Mouse (Mus musculus): Measurements from ENCODE around the gene Ctss. TPM values are rescaled to one million over a fixed set of nuclear protein-coding genes. Genes with fewer than 3 reads are reported as not detected.
A peak's percentile ranks its signal among the peaks of the same experiment; 100 is the strongest.

Ctss gene
- 0.60 and 5.1 TPM in 2 replicates for polyA plus RNA-seq (2011; ENCODE audit: insufficient read length, low read depth, missing spikeins)

DNA sequence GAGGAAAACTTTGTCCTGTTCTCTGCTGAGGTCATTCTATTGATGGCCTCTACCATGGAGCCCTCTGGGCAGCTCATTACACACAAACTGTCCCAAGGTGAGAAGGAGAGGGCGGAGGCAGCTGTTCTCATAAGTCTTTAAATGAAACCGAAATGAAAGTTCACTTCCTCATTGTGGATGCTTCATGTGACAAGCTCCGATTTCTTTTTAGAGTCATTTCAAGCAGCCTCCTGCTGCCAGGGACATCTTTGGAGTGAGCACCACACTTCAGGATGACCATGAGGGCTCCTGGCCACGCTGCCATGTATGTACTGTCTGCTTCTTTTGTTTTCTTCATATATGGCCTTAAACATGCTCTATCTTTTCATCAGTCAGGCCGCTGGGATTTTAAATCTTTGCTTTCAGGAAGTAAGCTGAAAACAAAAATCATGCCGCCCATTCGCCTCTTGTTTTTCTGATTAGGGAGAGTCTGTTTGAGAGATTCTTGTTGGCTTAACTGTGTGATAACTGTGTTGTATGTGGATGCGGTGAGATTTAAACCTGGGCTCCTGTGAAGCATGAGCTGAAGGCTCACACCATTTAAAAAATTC lies at the start of gene Ctss:
Gene Ctss, plus strand, starts transcription at position 165 of the 590 bp plus-strand sequence.
- Histone ChIP-seq H3K27ac (ENCODE audit: insufficient read depth, low read length) (no peak within 1 kb of the TSS), H3K4me3 (ENCODE audit: insufficient read depth, low read length) (no peak within 1 kb of the TSS), H3K4me1 (ENCODE audit: control insufficient read depth, insufficient read depth, low read length) (no peaks in the 10 kb centered on the region)
- TF ChIP-seq CTCF (IDR thresholded peaks at IDR 0.05; ENCODE audit: borderline replicate concordance, insufficient read depth, low read length) (no peak), POLR2A (IDR thresholded peaks at IDR 0.05; ENCODE audit: low read depth, low read length) (no peak)

DNA sequence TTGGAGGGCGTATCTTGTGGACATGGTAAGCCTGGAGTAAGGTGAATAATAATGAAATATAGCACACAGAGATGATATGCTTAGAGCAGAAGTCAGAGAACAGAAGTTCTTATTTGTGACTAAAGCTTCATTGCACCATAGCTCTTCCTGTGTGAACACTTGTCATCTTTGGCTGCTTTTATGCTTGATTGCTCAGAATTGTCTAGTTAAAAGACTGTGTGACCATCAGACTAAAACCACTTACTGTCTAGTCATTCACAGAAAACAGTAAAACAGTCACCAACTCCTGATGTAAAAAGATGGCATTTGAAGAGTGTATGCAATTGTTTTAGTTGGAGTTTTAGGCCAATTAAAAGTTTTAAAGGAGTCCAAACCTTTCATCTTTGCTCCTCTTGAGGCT lies 47.6 kb upstream of the Ctss start:
- no peak for TF ChIP-seq POLR2A (IDR thresholded peaks at IDR 0.05; ENCODE audit: low read depth, low read length)
- TF ChIP-seq CTCF (IDR thresholded peaks at IDR 0.05; ENCODE audit: borderline replicate concordance, insufficient read depth, low read length): no peak
- Histone ChIP-seq H3K27ac (ENCODE audit: insufficient read depth, low read length) (no peak overlapping the region), H3K4me3 (ENCODE audit: insufficient read depth, low read length) (no peak overlapping the region), H3K4me1 (ENCODE audit: control insufficient read depth, insufficient read depth, low read length) (no peaks in the 10 kb centered on the region)

DNA sequence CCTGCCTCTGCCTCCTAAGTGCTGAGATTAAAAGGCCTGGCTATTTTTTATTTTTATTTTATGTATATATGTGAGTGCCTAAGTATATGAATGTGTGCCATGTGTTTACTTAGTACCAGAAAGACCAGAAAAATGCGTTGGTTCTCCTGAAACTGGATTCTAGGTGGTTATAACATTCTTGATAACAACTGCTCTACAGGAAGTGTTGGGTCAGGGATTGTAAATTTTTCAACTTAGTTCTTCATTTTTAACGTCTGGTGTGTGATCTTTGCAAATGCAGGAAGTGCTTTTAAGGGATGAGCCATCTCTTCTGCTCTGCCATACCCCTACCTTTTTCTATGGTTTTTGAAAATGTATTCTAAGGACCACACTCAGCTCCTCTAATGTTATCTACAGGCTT lies 40.2 kb upstream of the Ctss start:
- no peaks in the 10 kb centered on the region for H3K4me1 ChIP-seq (ENCODE audit: control insufficient read depth, insufficient read depth, low read length)
- no peak overlapping the region for H3K4me3 ChIP-seq (ENCODE audit: insufficient read depth, low read length)
- TF ChIP-seq CTCF (IDR thresholded peaks at IDR 0.05; ENCODE audit: borderline replicate concordance, insufficient read depth, low read length): no peak
- no peak for TF ChIP-seq POLR2A (IDR thresholded peaks at IDR 0.05; ENCODE audit: low read depth, low read length)
- H3K27ac ChIP-seq (ENCODE audit: insufficient read depth, low read length): no peak overlapping the region

DNA sequence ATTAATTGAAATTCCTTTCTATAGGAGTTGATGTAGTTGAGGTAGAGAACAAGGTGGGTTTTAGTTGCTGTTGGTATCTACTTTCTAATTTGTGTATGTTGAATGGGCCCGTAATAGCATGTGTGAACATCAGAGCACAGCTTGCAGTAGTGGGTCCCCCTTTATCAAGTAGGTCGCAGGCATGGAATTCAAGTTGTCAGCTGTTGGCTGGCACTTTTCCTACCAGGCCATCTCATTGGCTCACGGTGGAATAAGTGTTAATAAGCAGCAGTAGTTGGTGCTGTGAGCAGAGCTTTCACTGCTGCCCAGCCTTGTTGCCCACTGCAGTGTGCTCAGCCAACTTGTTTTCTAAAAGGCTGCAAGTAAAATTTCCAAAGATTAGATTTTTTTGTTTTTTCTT lies 37.9 kb upstream of the Ctss start:
- TF ChIP-seq CTCF (IDR thresholded peaks at IDR 0.05; ENCODE audit: borderline replicate concordance, insufficient read depth, low read length): no peak
- no peak for TF ChIP-seq POLR2A (IDR thresholded peaks at IDR 0.05; ENCODE audit: low read depth, low read length)
- Histone ChIP-seq H3K4me1 (ENCODE audit: control insufficient read depth, insufficient read depth, low read length) (no peaks in the 10 kb centered on the region), H3K27ac (ENCODE audit: insufficient read depth, low read length) (no peak overlapping the region), H3K4me3 (ENCODE audit: insufficient read depth, low read length) (no peak overlapping the region)

DNA sequence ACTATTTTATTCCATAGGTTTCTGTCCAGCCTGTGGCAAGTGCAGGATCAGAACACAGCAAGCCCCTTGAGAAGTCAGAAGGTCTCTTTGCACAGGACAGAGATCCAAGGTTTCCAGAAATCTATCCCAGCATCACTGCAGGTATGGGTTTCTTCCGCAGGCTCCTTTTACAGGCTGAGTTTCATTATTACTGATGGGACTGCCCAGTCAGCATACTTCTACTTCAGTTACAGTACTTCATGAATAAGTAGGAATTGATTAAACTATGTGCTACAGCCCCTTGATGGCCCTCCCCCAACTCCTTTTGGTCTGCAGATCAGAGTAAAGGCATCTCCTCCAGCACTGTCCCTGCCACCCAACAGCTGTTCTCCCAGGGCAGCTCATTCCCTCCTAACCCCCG lies 36.3 kb upstream of the Ctss start:
- H3K4me3 ChIP-seq (ENCODE audit: insufficient read depth, low read length): no peak overlapping the region
- TF ChIP-seq POLR2A (IDR thresholded peaks at IDR 0.05; ENCODE audit: low read depth, low read length): no peak
- no peak for TF ChIP-seq CTCF (IDR thresholded peaks at IDR 0.05; ENCODE audit: borderline replicate concordance, insufficient read depth, low read length)

DNA sequence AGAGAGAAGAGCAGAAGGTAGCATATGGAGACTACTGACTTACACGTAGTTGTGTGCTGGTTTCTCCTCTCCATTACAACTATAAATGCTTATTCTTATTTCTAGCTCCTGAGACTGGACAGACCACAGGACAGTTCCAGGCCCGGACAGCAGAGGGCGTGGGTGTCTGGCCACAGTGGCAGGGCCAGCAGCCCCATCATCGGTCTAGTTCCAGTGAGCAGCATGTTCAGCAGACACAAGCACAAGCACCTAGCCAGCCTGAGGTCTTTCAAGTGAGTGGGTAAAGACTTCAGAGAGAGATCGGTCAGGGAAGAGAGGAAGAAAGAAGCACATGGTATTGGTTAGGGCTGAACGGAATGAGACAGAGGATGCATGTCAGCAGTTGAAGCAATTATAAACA lies 32.2 kb upstream of the Ctss start:
- TF ChIP-seq POLR2A (IDR thresholded peaks at IDR 0.05; ENCODE audit: low read depth, low read length) (no peak), CTCF (IDR thresholded peaks at IDR 0.05; ENCODE audit: borderline replicate concordance, insufficient read depth, low read length) (peak; percentile 81)
- H3K4me3 ChIP-seq (ENCODE audit: insufficient read depth, low read length): no peak overlapping the region
- no peaks in the 10 kb centered on the region for H3K4me1 ChIP-seq (ENCODE audit: control insufficient read depth, insufficient read depth, low read length)
- no peak overlapping the region for H3K27ac ChIP-seq (ENCODE audit: insufficient read depth, low read length)

More for the DNA sequence above, 36.3 kb upstream of the Ctss start:
- Histone ChIP-seq H3K4me1 (ENCODE audit: control insufficient read depth, insufficient read depth, low read length) (no peaks in the 10 kb centered on the region), H3K27ac (ENCODE audit: insufficient read depth, low read length) (no peak overlapping the region)

DNA sequence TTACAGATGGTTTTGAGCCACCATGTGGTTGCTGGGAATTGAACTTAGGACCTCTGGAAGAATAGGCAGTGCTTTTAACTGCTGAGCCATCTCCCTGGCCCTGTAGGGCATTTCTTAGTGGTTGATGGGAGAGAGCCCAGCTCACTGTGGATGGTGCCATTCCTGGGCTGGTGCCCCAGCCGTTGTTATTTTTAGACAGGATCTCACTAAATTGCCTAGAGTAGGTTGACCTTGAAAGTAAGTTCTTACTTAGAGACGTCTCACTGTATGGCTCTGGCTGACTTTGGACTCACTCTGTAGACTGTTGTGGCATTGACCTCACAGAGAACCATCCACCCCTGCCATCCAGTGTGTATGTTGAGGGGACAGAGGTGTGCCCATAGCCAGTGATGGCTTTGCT lies 28.4 kb upstream of the Ctss start:
- H3K4me3 ChIP-seq (ENCODE audit: insufficient read depth, low read length): no peak overlapping the region
- H3K27ac ChIP-seq (ENCODE audit: insufficient read depth, low read length): no peak overlapping the region
- TF ChIP-seq CTCF (IDR thresholded peaks at IDR 0.05; ENCODE audit: borderline replicate concordance, insufficient read depth, low read length): no peak
- TF ChIP-seq POLR2A (IDR thresholded peaks at IDR 0.05; ENCODE audit: low read depth, low read length): no peak

DNA sequence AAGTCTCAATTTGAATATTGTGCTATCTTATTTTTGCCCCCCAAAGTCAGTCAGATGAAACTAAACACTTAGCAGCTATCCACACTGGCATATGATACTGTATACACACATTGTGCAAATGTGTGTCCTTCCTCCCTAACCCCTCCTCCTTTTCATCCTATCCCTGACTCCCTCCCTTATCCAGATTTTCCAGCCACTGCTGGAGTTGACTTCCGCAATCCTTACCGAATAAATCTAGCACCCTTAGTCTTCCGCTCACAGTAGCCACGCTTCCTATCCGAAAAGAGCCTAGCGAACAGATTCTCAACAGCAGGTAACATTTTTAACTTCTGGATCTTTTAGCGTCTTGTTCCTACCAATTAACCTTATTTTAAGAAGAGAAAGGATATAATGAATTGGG lies 27.6 kb upstream of the Ctss start, which contains the start of gene Ctsk:
Gene Ctsk, plus strand, starts transcription at position 233 of the 400 bp plus-strand sequence.
- H3K4me1 ChIP-seq (ENCODE audit: control insufficient read depth, insufficient read depth, low read length): no peaks in the 10 kb centered on the region
- H3K4me3 ChIP-seq (ENCODE audit: insufficient read depth, low read length): peak within 1 kb of the TSS; percentile 58
- peak within 1 kb of the TSS; percentile 88 for H3K27ac ChIP-seq (ENCODE audit: insufficient read depth, low read length)
- TF ChIP-seq CTCF (IDR thresholded peaks at IDR 0.05; ENCODE audit: borderline replicate concordance, insufficient read depth, low read length) (no peak), POLR2A (IDR thresholded peaks at IDR 0.05; ENCODE audit: low read depth, low read length) (peak; percentile 61)

More for the DNA sequence above, 28.4 kb upstream of the Ctss start:
- H3K4me1 ChIP-seq (ENCODE audit: control insufficient read depth, insufficient read depth, low read length): no peaks in the 10 kb centered on the region

DNA sequence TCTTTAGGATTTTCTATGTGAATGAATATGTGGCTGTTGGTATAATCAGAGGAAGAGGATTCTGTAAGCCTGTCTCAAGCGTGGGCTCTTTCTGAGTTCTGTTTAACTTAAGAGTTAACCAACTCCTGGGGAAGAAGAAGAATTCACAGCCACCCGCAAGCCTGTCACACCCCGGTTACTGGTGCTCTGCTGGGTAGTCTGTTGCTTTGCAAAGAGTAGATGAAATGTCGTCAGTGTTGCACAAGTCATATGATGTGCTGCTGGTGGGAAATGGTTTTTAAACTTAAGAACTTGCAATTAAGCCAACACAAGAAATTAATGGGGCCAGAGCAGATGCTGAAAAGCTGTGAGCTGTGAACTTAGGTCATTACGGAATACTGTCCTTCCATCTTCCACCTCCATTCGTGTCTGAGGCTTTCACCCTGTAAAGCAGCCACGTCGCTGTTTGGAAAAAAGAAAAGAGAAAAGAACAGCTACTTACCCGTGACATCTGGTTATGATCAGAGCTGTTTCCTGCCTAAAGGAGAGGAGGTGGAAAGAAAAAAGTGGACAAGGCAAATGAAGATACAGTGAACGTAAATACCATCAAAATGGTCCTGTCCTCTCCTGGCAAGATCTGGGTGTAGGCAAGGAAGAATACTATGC lies 27.0 kb upstream of the Ctss start:
- H3K27ac ChIP-seq (ENCODE audit: insufficient read depth, low read length): peak overlapping the region; percentile 88
- TF ChIP-seq CTCF (IDR thresholded peaks at IDR 0.05; ENCODE audit: borderline replicate concordance, insufficient read depth, low read length) (no peak), POLR2A (IDR thresholded peaks at IDR 0.05; ENCODE audit: low read depth, low read length) (peak; percentile 46; the same call in 1 of the 2 replicates)
- peak overlapping the region; percentile 58 for H3K4me3 ChIP-seq (ENCODE audit: insufficient read depth, low read length)
- H3K4me1 ChIP-seq (ENCODE audit: control insufficient read depth, insufficient read depth, low read length): no peaks in the 10 kb centered on the region

DNA sequence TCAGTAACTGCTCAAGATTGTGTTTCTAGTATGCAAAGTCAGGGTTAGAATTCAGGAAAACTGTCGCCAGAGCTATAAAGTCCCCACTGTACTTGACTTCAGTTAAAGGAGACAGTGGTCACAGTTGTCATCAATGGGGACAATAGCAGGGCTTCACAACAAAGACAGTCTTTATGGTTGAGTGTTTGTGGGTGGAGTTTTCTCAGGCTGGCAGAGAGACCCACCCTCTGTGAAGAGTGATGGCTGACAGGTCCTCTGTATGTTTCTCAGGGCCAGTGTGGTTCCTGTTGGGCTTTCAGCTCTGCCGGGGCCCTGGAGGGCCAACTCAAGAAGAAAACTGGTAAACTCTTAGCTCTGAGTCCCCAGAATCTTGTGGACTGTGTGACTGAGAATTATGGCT lies 24.3 kb upstream of the Ctss start:
- Histone ChIP-seq H3K27ac (ENCODE audit: insufficient read depth, low read length) (no peak overlapping the region), H3K4me3 (ENCODE audit: insufficient read depth, low read length) (no peak overlapping the region), H3K4me1 (ENCODE audit: control insufficient read depth, insufficient read depth, low read length) (no peaks in the 10 kb centered on the region)
- no peak for TF ChIP-seq POLR2A (IDR thresholded peaks at IDR 0.05; ENCODE audit: low read depth, low read length)
- no peak for TF ChIP-seq CTCF (IDR thresholded peaks at IDR 0.05; ENCODE audit: borderline replicate concordance, insufficient read depth, low read length)

Data from embryonic fibroblast, embryonic 13.5 days (primary cell).